Mouse (Mus musculus): ENCODE data around the gene Zfp207. TPM values are rescaled to one million over a fixed set of nuclear protein-coding genes. Genes with fewer than 3 reads are reported as not detected.

The Zfp207 gene
- polyA plus RNA-seq, 1 experiment from 2014 or later, result 164 TPM

DNA sequence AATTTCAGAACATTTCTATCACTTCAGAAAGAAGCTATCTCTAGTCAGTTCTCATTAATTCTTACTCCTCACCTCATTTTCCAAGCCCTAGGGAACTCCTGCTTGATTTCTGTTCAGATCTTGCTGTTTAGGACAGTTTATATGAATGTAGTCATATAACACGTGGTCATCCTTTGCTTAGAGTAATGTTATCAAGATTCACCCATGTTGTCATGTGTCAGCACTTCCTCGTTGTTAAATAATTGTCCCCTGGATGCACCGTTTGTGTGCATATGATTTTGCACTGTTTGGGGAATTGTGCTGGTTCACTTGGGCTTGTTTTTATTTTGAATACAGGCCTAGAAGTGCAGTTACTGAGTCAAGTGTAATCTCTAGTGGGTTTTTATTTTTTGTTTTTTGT, 69.2 kb downstream of the Zfp207 start:
- H3K27ac ChIP-seq (replicated peaks), result no peak overlapping the region
- no peaks in the 10 kb centered on the region for H3K27me3 ChIP-seq
- WGBS, result 91% methylated on average over 3 of the region's 3 CpGs
- peaks cover 42% of the 10 kb centered on the region for H3K36me3 ChIP-seq
- no peaks in the 10 kb centered on the region for H3K4me1 ChIP-seq (replicated peaks)
- no peak overlapping the region for H3K4me3 ChIP-seq
- ATAC-seq (ENCODE audit: low FRiP score, low read depth), result no peak
- H3K4me2 ChIP-seq, result no peak overlapping the region
- no peaks in the 10 kb centered on the region for H3K9me3 ChIP-seq
- no peak overlapping the region for H3K9ac ChIP-seq

DNA sequence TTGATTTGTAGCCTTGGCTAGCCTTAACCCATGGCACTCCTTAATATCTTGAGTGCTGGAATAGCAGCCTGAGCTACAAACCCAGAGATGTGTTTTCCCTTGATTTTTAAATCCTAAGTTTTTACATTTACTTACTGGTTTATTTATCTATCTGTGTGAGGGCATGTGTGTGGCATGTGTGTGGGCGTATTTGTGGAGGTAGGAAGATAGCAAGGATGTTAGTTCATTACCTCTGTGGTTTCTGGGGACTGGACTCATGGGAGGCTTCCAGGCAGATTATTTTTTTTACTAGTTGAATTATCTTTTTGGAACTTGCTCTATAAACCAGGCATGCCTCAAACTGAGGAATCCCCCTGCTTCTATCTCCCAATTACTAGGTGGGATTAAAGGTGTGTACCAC, 70.1 kb downstream of the Zfp207 start:
- no peak overlapping the region for H3K4me3 ChIP-seq
- no peak overlapping the region for H3K27ac ChIP-seq (replicated peaks)
- 91% methylated on average over 1 of the region's 1 CpGs for WGBS
- H3K36me3 ChIP-seq, result peaks cover 44% of the 10 kb centered on the region
- H3K9ac ChIP-seq, result no peak overlapping the region
- H3K27me3 ChIP-seq, result no peaks in the 10 kb centered on the region
- no peak overlapping the region for H3K4me2 ChIP-seq
- no peak for ATAC-seq (ENCODE audit: low FRiP score, low read depth)
- H3K4me1 ChIP-seq (replicated peaks), result no peaks in the 10 kb centered on the region
- H3K9me3 ChIP-seq, result no peaks in the 10 kb centered on the region

Other genes starting within 250 kb of the Zfp207 start
- 19.4 and 24.4 TPM in 2 replicates for gene Tefm, start 241.1 kb upstream of the Zfp207 start, polyA plus RNA-seq (2015; fragmentation: Nextera tagmentation; extraction: Ambion mirVana)
- gene Adap2, start 229.2 kb upstream of the Zfp207 start, polyA plus RNA-seq (2015; fragmentation: Nextera tagmentation; extraction: Ambion mirVana), result 4.1 TPM in 2 replicates
- gene Rnf135, start 199.4 kb upstream of the Zfp207 start, polyA plus RNA-seq (2015; fragmentation: Nextera tagmentation; extraction: Ambion mirVana), result 3.3 and 3.9 TPM in 2 replicates
- gene Rhot1, start 174.3 kb upstream of the Zfp207 start, polyA plus RNA-seq (2015; fragmentation: Nextera tagmentation; extraction: Ambion mirVana), result 67.4 and 72.7 TPM in 2 replicates
- gene Rhbdl3, start 82.4 kb upstream of the Zfp207 start, polyA plus RNA-seq (2015; fragmentation: Nextera tagmentation; extraction: Ambion mirVana), result 6.9 and 8.1 TPM in 2 replicates
- 34.2 and 39.0 TPM in 2 replicates for gene 5730455P16Rik, start 5.2 kb upstream of the Zfp207 start, polyA plus RNA-seq (2015; fragmentation: Nextera tagmentation; extraction: Ambion mirVana)
- 264 and 269 TPM in 2 replicates for gene Psmd11, start 45.3 kb downstream of the Zfp207 start, polyA plus RNA-seq (2015; fragmentation: Nextera tagmentation; extraction: Ambion mirVana)
- gene Cdk5r1, start 93.7 kb downstream of the Zfp207 start, polyA plus RNA-seq (2015; fragmentation: Nextera tagmentation; extraction: Ambion mirVana), result 81.6 and 90.9 TPM in 2 replicates